In genomic region chr9:64274919-64275318, GRCm38 (mm10) we compare ENCODE assay signal across 15 mouse cellular contexts. TPM values are rescaled to one million over a fixed set of nuclear protein-coding genes. Genes with fewer than 3 reads are reported as not detected.
A peak's percentile ranks its signal among the peaks of the same experiment; 100 is the strongest.
DNase-seq lines count a peak whose midpoint lies in the region; ATAC-seq and TF ChIP-seq lines count a peak whose summit lies in the region.
"Had no signal": no experiment of that assay in that cellular context is flagged by ENCODE, and none has a peak within 500 bp of the region (broad histone marks: within the 10 kb centered on the region; RNA-seq: fewer than 3 reads in every experiment).

No protein-coding gene starts in this region.

- no peak overlapping the region for H3K27ac ChIP-seq in kidney, adult 2 months (ENCODE audit: insufficient read depth, low read depth, low read length)
- no peak overlapping the region for H3K27ac ChIP-seq in kidney, embryonic 15.5 days
- no peak overlapping the region for H3K27ac ChIP-seq in testis, adult 2 months (ENCODE audit: control insufficient read depth, insufficient read depth, low read depth, low read length)
- H3K27ac ChIP-seq: macrophage; neural tube, embryonic 12.5 days had no signal

- H3K4me3 ChIP-seq in kidney, adult 2 months (ENCODE audit: insufficient read depth, low read depth, low read length) = no peak overlapping the region
- H3K4me3 ChIP-seq in kidney, embryonic 15.5 days (replicated peaks) = no peak overlapping the region
- no peak overlapping the region for H3K4me3 ChIP-seq in testis, adult 2 months (ENCODE audit: control insufficient read depth, low read depth, low read length)
- H3K4me3 ChIP-seq: erythroblast, embryonic 14.5 days; neural tube, embryonic 12.5 days had no signal

- no peak for TF ChIP-seq POLR2A in kidney, adult 2 months (IDR thresholded peaks at IDR 0.05; ENCODE audit: low read depth, low read length)
- no peak for TF ChIP-seq POLR2A in testis, adult 2 months (IDR thresholded peaks at IDR 0.05; ENCODE audit: control insufficient read depth, low read depth, low read length)

- H3K9ac ChIP-seq in kidney, embryonic 15.5 days = no peak overlapping the region
- H3K9ac ChIP-seq: neural tube, embryonic 12.5 days had no signal

- WGBS in kidney, adult 2 months = 68% methylated on average over 1 of the region's 1 CpGs
- 70% methylated on average over 1 of the region's 1 CpGs for WGBS in kidney, embryonic 15.5 days

- no peaks in the 10 kb centered on the region for H3K27me3 ChIP-seq in kidney, adult 2 months (replicated peaks; ENCODE audit: control insufficient read depth, insufficient read depth, low read length)
- H3K27me3 ChIP-seq in kidney, embryonic 15.5 days = no peaks in the 10 kb centered on the region
- no peaks in the 10 kb centered on the region for H3K27me3 ChIP-seq in testis, adult 2 months (ENCODE audit: control insufficient read depth, insufficient read depth, low read length)
- H3K27me3 ChIP-seq: neural tube, embryonic 12.5 days had no signal

- no peak overlapping the region for H3K4me2 ChIP-seq in kidney, embryonic 15.5 days
- H3K4me2 ChIP-seq: neural tube, embryonic 12.5 days had no signal

- H3K36me3 ChIP-seq in kidney, adult 2 months (ENCODE audit: control insufficient read depth, insufficient read depth, low read length) = no peaks in the 10 kb centered on the region
- no peaks in the 10 kb centered on the region for H3K36me3 ChIP-seq in kidney, embryonic 15.5 days
- H3K36me3 ChIP-seq in testis, adult 2 months (ENCODE audit: control insufficient read depth, insufficient read depth, low read length) = no peaks in the 10 kb centered on the region
- H3K36me3 ChIP-seq: neural tube, embryonic 12.5 days had no signal

- no peaks in the 10 kb centered on the region for H3K4me1 ChIP-seq in kidney, adult 2 months (ENCODE audit: control insufficient read depth, insufficient read depth, low read length)
- no peaks in the 10 kb centered on the region for H3K4me1 ChIP-seq in kidney, embryonic 15.5 days
- peaks cover 2% of the 10 kb centered on the region; the same call in 1 of the 2 replicates for H3K4me1 ChIP-seq in testis, adult 2 months (ENCODE audit: control insufficient read depth, insufficient read depth, low read length)
- H3K4me1 ChIP-seq: neural tube, embryonic 12.5 days had no signal

- no peaks in the 10 kb centered on the region for H3K9me3 ChIP-seq in kidney, embryonic 15.5 days (replicated peaks)
- H3K9me3 ChIP-seq: neural tube, embryonic 12.5 days had no signal

- no peak for ATAC-seq in kidney, embryonic 15.5 days (replicated peaks; ENCODE audit: low FRiP score)
- ATAC-seq: inflammation-experienced regulatory T-cells, adult 6 months had no signal

- DNase-seq in kidney, adult 2 months = peak; percentile 21
- DNase-seq in testis, postnatal 10 days (ENCODE audit: low spot score) = no peak
- DNase-seq in R1 (ENCODE audit: low read depth, low spot score) = peak; percentile 80
- peak; percentile 35 for DNase-seq in retina, postnatal 1 day
- DNase-seq in spleen, adult 12 weeks (ENCODE audit: low spot score) = no peak
- DNase-seq in adrenal gland, adult 8-10 months = no peak
- DNase-seq: cerebellum, adult 8-10 months; heart, adult 18-20 months had no signal

- TF ChIP-seq CTCF in kidney, adult 2 months (conservative IDR thresholded peaks at IDR 0.05; ENCODE audit: insufficient read depth, insufficient read length, low read depth, low read length) = 0 out of 2 replicates have a peak, but pooled peaks have one; percentile 20
- peak; percentile 40; the same call in 1 of the 2 replicates for TF ChIP-seq CTCF in testis, adult 2 months (IDR thresholded peaks at IDR 0.05; ENCODE audit: control insufficient read depth, insufficient read depth, insufficient replicate concordance, low read depth, low read length)

RNA-seq across cellular contexts. Expression of gene Tipin, which starts 6.5 kb away (rescaled TPM):
- 3.2 and 5.5 TPM in 2 replicates for polyA plus RNA-seq in kidney, adult 2 months (2012; rRNA removed)
- 245 and 252 TPM in 2 replicates for polyA plus RNA-seq in kidney, embryonic 15.5 days (2015; fragmentation: Nextera tagmentation; extraction: Ambion mirVana)
- 22.1 and 26.3 TPM in 2 replicates for polyA plus RNA-seq in testis, adult 2 months (2012; rRNA removed)
- total RNA-seq in adrenal gland, adult 8-10 months (2022) = 10 to 100 TPM; 15.2 to 32.4 (median 20.6) TPM

RNA-seq across cellular contexts. Expression of gene Map2k1, which starts 21.5 kb away (rescaled TPM):
- 40.8 and 46.3 TPM in 2 replicates for polyA plus RNA-seq in kidney, adult 2 months (2012; rRNA removed)
- polyA plus RNA-seq in kidney, embryonic 15.5 days (2015; fragmentation: Nextera tagmentation; extraction: Ambion mirVana) = 80.4 and 81.7 TPM in 2 replicates
- 5.5 and 5.8 TPM in 2 replicates for polyA plus RNA-seq in testis, adult 2 months (2012; rRNA removed)
- 10 to 100 TPM; 83.4 to 93.7 (median 91.9) TPM for total RNA-seq in adrenal gland, adult 8-10 months (2022)

RNA-seq across cellular contexts. Expression of gene Uchl4, which starts 39.9 kb away (rescaled TPM):
- polyA plus RNA-seq in kidney, adult 2 months (2012; rRNA removed) = 0.11 and 0.15 TPM in 2 replicates
- 2.9 and 3.0 TPM in 2 replicates for polyA plus RNA-seq in kidney, embryonic 15.5 days (2015; fragmentation: Nextera tagmentation; extraction: Ambion mirVana)
- polyA plus RNA-seq in testis, adult 2 months (2012; rRNA removed) = 0.72 and 0.89 TPM in 2 replicates
- 1 to 10 TPM; 1.5 to 2.7 (median 2.4) TPM for total RNA-seq in adrenal gland, adult 8-10 months (2022)
- polyA plus RNA-seq: erythroblast, embryonic 14.5 days; small intestine, adult 2 months had no signal

Comparison
In these comparisons a context has a peak if more than half of its experiments do, and no peak if none do; other contexts are left out.
1. DNase-seq: peak in kidney, adult 2 months (single experiment), R1 (single experiment) and retina, postnatal 1 day (single experiment); none in testis, postnatal 10 days (single experiment), spleen, adult 12 weeks (single experiment) and adrenal gland, adult 8-10 months (single experiment).